Mouse (Mus musculus): ENCODE data around the gene 1700102P08Rik.

The 1700102P08Rik gene

DNA sequence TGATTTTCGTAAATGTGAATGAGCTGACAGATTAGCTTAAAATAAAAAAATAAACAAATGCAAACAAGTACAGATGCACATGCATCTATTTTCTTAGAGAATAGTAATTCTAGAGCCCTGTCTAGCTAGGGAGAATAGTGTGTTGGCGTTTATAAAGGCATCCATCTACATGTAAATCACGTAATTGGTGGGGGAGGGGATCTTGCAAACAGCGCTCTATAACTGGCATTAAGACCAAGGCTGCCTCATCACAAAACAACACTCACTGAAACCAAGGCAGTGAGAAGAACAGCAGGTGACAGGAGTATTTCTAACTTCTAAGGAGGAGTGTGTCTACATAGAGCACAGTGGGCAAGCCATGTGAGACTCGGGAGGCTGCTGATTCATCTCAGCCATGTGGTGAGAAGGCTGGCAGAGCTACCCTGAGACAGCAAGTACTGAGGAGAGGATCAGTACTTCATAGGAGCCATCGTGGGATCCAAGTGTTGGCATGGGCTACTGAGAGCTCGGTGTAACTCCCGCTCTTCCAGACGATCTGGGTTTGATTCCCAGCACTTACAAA, 18.9 kb downstream of the 1700102P08Rik start:
- CTCF ChIA-PET = no interaction called here

DNA sequence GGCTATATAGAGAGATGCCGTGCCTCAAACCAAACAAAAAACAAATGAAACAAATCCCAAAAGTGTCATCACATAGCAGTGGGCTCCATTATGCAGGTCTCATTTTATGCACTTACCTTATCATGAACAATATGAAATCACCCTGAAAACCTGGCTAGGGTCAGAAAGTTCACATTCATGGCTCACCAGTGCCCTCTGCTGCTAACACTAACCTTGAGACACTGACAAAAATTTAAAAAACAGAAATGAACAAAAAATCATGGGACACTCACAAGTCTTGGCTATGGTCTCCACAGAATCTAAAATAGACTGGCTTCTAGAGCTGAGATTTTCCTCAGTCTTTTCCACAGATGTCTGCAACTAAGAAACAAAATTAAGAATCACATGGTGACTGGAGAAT, 19.6 kb downstream of the 1700102P08Rik start:
- CTCF ChIA-PET = no interaction called here

DNA sequence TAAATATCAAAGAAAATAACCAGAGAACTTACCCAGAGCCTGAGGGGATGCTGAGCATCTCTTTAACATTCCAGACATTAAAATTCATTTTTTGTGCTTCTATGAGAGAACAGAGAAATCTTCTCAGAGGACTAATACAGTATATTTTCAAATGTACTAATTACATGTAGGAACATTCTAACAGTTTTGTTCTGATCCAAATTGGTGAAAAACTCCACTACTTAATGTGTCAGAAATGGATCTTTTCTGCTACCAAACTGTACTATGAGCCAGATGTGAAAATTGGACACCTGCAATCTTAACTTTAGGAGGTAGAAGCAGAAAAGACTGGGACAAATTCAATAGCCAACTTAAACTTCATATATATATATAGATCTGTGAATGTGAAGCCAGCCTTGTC, 35.8 kb downstream of the 1700102P08Rik start, which contains the start of gene Ccdc36:
TSS of gene Ccdc36 (minus strand) at position 101 of the 400 bp plus-strand sequence.
- CTCF ChIA-PET = no interaction called here

GRCm38 (mm10) chr9:108431431-108432067, 38.9 kb downstream of the 1700102P08Rik start:
- CTCF ChIA-PET = interaction anchor here (0.6 kb wide), 1 partner anchor 146 kb away, joined by 5 read pairs; no protein-coding TSS in a partner anchor

- CTCF ChIA-PET = interaction anchor here (0.5 kb wide), 1 partner anchor 67 kb away, joined by 4 read pairs; no protein-coding TSS in a partner anchor
These were observed 43.6 kb downstream of the 1700102P08Rik start, which contains the start of gene BC048562 for GRCm38 (mm10) chr9:108436182-108436581. Gene BC048562 (plus strand): TSS chr9:108436482.

- CTCF ChIA-PET = no interaction called here
These were observed 46.6 kb downstream of the 1700102P08Rik start for GRCm38 (mm10) chr9:108439176-108439575.

- CTCF ChIA-PET = no interaction called here
These were observed 47.9 kb downstream of the 1700102P08Rik start for GRCm38 (mm10) chr9:108440485-108440884.

- CTCF ChIA-PET = no interaction called here
These were observed 48.8 kb downstream of the 1700102P08Rik start for GRCm38 (mm10) chr9:108441236-108441919.

GRCm38 (mm10) chr9:108445125-108445524, 52.5 kb downstream of the 1700102P08Rik start:
- CTCF ChIA-PET = no interaction called here

GRCm38 (mm10) chr9:108449860-108450259, 57.3 kb downstream of the 1700102P08Rik start:
- CTCF ChIA-PET = no interaction called here

DNA sequence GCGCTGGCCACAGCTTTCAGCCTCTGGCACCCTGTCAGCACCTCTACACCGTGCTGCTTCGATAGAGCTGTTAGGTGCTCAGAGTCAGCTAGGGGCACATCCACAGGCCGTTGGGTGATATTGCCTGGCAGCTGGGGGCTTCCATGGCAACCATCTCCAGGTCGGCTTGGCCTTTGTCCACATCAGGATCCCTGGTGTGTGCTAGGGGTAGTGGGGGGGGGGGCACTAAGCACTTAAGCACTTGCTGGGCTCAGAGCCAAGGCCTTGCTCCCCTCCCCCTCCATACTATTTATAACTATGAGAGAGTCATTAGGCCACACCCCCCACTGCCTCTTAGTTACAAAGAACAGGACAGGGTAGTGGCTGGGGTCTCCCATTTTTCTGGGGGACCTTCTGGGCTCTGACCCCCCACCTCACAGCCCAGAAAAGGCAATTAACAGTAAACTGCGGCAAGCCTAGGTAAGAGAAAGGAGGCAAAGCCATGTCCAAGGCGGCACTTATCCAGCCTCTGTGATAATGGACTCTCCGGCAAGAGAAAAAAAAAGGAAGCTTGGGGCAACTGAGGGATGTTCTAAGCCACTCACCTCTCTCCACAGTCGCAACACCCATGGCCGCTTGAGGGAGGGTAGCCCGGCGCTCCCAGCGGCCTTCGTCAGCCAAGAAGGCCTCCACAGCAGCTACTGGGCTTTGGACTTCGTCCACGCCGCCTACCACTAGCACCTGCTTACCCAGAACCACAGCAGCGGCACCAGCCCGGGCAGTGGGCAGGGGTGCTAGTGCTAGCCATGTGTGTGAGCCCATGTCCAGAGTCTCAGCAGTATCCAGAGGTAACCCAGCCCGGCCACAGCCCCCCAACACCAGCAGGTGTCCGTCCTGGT, 57.9 kb downstream of the 1700102P08Rik start:
- CTCF ChIA-PET = no interaction called here

- CTCF ChIA-PET = no interaction called here
These were observed 58.5 kb downstream of the 1700102P08Rik start for GRCm38 (mm10) chr9:108451170-108451493.

DNA sequence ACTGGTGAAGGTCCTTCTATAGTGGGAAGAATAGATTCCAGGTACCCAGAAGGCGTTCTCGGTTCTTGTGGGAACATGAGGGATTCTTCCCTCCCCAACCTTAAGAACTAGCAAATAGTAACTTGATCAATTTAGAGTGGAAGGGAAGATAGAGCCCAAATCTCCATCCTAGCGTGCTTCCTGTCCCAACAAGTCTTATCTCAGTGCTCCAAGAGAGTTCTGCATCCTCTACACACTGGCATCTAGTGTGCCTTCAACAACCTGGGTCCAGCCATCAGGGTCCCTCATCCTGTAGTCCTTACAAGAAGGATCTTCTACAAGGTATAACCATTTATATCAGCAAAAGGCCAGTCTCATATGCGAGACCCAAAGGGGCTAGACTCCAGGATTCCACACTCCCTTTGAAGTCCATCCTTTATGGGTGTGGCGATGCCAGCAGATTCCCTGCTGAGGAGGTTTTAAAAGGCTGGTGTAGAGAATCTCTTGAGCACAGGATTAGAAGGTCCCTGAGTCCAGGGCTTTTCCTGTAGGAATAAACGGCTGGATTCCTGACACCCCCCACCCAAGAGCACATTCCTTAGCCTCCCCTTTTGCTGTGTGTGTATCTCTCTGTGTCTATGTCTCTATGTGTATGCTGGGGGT, 59.0 kb downstream of the 1700102P08Rik start:
- CTCF ChIA-PET = no interaction called here

DNA sequence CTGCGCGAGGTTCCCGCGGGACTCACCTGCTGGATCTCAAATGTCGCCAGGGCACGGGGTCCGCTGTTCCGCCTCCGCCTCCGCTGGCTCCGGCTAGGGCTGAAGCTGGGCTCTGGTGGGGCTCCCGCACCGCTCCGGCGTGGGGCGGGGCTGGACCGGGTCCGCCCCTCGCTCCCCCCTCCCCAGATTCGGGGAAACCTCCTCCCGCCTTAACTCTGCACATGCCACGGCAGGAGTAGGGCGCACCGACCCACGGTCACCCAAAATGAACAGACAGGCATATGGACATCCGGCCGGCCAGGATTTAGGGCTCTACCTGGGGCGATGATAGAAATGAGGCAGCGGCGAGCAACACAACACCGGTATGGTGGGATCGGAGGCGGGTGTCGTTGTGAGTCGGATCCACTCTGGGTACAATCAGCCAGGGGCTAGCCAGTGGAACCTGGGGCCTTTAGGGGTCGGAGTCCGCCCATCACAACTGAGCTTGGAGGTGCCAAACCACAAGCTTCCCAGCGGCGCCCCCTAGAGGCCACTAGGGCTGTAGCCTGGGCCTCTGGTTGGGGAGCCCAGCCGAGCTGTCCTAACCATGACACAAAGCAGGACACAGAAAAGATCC, 59.8 kb downstream of the 1700102P08Rik start:
- CTCF ChIA-PET = interaction anchor here (0.6 kb wide), 1 partner anchor 49 kb away, joined by 6 read pairs; no protein-coding TSS in a partner anchor

DNA sequence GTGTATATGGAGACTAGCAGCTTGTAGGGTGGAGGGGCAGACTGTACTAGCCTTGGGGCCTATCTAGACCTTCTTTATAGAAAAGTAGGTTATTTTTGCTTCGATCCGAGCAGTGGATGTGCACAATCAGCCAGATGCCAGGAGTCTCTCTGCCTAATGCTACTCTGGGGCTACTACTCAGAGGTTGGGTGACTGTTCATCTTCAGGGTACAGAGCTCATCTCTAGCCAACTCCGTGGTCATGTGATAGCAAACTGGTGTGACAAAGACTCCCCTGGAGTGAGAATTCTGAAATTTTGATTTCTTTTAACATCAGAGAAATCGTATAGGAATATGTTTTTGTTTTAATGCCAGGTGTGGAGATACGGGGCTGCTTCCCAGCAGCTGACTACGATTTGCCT, 60.3 kb downstream of the 1700102P08Rik start:
- CTCF ChIA-PET = no interaction called here

- CTCF ChIA-PET = no interaction called here
These were observed 60.9 kb downstream of the 1700102P08Rik start for GRCm38 (mm10) chr9:108453458-108453857.

DNA sequence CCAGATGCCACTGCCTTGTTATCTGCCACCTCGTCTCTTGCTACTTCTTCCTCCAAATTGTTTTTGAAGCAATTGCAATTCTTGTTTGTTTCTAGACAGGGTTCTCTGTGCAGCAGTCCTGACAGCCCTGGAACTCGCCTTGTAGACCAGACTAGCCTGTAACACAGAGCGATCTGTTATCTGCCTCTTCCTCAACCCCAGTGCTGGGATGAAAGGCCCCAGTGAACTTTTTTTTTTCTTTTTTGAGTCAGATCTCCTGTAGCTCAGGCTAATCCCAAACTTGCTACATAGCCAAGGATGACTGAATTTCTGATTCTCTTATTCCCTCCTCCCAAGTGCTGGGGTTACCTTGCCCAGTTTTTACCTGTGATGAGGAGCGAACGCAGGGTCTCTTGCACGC, 61.8 kb downstream of the 1700102P08Rik start:
- CTCF ChIA-PET = interaction anchor here (0.6 kb wide), 1 partner anchor 63 kb away, joined by 4 read pairs; no protein-coding TSS in a partner anchor

DNA sequence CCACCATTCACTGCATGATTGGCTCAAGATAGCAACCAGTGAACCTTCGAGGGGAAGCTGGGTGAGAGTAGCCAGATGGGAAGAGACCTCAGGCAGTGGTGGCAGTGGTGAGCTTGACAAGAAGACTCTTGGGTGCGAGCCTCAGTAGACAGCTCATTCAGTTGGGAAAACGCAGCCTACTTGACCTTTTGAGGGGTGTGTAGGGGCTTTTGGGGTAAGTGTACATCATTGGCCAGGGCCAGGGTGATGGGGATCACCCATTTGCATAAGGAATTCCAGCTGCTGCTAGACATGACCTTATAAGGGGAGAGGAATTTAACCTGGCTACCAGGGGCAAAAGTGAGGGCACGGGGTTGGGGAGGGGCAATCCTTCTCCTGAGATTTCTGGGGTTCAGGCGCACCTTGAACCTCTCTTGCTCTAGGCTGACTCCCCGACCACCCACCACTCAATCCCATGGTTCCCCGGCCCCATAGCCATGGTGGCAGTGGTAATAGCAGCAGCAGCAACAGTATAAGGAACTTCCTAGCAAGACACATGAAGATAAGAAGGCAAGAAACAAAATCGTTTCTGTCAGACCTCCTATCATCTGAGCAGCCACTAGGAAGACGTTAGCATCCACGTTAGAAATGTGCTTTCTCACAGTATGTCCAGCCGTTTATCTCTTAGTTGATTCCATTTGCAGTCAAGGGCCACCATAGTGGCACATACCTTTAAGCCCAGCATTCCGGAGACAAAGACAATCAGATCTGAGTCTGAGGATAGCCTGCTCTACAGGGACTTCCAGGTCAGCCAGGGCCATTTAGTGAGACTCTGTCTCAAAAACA, 63.4 kb downstream of the 1700102P08Rik start:
- CTCF ChIA-PET = no interaction called here

GRCm38 (mm10) chr9:108456953-108457352, 64.3 kb downstream of the 1700102P08Rik start:
- CTCF ChIA-PET = no interaction called here

GRCm38 (mm10) chr9:108459939-108460318, 67.3 kb downstream of the 1700102P08Rik start:
- CTCF ChIA-PET = no interaction called here
